Mouse (Mus musculus) embryonic fibroblast, embryonic 13.5 days (primary cell): ENCODE results near the gene Ephx3. TPM values are rescaled to one million over a fixed set of nuclear protein-coding genes. Genes with fewer than 3 reads are reported as not detected.
A peak's percentile ranks its signal among the peaks of the same experiment; 100 is the strongest.

Source experiments
- H3K27ac ChIP-seq: 2 replicates; pipeline ENCODE4 v1.5.1; 2012; ENCODE audit warnings: low read length, control low read depth, inconsistent platforms; ENCODE audit not compliant: insufficient read depth
- H3K4me1 ChIP-seq: 2 replicates; pipeline ENCODE4 v1.6.1; 2011; ENCODE audit warnings: low read length; ENCODE audit not compliant: control insufficient read depth, insufficient read depth
- H3K4me3 ChIP-seq: 2 replicates; pipeline ENCODE4 v1.5.1; 2011; ENCODE audit warnings: mild to moderate bottlenecking, control low read depth, low read length; ENCODE audit not compliant: insufficient read depth
- CTCF ChIP-seq: IDR thresholded peaks from 2 replicates; pipeline ENCODE4 v1.5.1; 2011; ENCODE audit warnings: mild to moderate bottlenecking, control low read depth, low read length, moderate library complexity, borderline replicate concordance; ENCODE audit not compliant: insufficient read depth
- POLR2A ChIP-seq: IDR thresholded peaks from 2 replicates; pipeline ENCODE4 v1.6.1; 2011; ENCODE audit warnings: low read depth, mild to moderate bottlenecking, control low read depth, low read length, moderate library complexity
- polyA plus RNA-seq: library from polyadenylated mRNA; stranded (reverse); fragments of >200 nt; gene quantifications from 2 replicates; pipeline ENCODE4 v1.2.4, GENCODE M21; 2011; ENCODE audit warnings: low read depth; ENCODE audit not compliant: missing spikeins, insufficient read length

Ephx3 gene
- polyA plus RNA-seq, 1 experiment = not detected

DNA sequence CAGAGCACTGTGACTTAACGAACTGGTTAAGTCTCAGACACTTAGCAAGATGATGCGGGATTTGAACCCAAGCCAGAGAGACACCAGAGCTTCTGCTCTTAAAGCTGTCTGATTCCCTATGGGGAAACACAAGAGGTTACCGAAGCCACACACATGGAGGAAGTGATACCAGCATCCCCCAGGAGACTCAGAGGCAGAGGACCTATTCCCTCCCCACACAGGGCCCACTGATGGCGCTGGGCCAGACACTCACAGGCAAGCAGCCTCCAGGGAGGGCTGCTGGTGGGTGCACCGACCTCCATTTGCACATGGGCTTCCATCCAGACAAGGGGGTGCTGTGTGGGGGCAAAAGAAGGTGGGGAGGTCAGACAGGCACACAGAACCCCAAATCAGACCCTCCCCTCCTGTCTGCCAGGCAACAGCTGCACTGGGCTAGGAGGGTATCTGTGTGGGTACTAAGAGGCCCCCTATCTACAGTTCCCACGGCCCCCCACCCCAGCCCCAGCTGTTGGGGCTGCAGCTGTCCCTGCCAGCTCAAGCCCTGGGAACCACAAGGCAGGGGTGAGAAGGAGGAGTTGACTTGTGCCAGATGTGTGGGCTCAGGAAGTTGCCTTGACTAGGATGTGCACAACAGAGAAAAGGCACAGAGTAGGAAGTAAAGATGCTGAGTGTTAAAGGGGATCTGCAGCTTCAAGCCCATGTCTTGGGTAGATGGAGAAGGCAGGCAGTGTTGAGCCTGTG lies 25.3 kb downstream of the Ephx3 start:
- Histone ChIP-seq H3K27ac (no peak overlapping the region), H3K4me1 (0 out of 2 replicates have a peak, but pooled peaks cover 3% of the 10 kb centered on the region), H3K4me3 (no peak overlapping the region)
- no peak for TF ChIP-seq CTCF
- no peak for TF ChIP-seq POLR2A

DNA sequence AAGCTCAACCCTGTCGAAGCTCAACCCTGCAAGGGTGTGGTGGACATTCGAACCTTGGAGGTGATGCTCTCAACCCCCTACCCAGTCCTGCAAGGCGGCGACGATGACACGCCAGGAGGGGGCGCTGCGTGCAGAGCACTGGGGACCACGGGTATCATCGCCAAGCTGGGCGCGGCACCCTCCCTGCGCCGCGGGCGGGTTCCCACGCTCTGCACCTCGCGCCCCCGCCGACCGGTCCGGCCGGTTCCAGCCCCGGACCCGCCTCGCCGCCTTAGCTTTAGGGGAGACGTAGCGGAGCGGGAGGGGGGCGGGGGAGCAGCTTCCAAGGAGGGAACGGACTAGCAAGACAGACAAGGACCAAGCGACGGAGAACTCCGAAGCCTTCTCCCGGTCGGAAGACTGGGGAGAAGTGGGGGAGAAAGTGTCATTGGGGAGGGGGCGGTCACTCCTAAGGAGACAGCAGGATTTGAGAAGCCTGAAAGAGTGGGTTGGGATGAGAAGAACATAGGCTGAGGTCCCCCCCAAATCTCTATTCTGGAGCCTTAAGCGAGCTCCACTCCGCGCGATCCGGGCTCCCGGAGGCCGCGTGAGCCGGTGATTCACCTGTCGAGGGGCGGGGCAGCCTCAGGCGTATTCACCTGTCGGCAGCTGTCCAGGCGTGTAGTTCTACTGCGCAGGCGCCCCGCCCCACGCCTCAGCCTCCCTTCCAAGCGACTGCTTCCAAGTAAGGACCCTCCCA lies 27.1 kb downstream of the Ephx3 start:
- H3K4me3 ChIP-seq = peak overlapping the region; percentile 15; the same call in 1 of the 2 replicates
- H3K27ac ChIP-seq = no peak overlapping the region
- no peak for TF ChIP-seq POLR2A
- peak; percentile 86 for TF ChIP-seq CTCF
- H3K4me1 ChIP-seq = 0 out of 2 replicates have a peak, but pooled peaks cover 3% of the 10 kb centered on the region

- Histone ChIP-seq H3K4me3 (no peak overlapping the region), H3K4me1 (0 out of 2 replicates have a peak, but pooled peaks cover 3% of the 10 kb centered on the region), H3K27ac (no peak overlapping the region)
- TF ChIP-seq POLR2A (no peak), CTCF (no peak)
These were observed 28.5 kb downstream of the Ephx3 start for GRCm38 (mm10) chr17:32160882-32161281.

GRCm38 (mm10) chr17:32158841-32159240 lies 30.5 kb downstream of the Ephx3 start:
- no peaks in the 10 kb centered on the region for H3K4me1 ChIP-seq
- no peak overlapping the region for H3K27ac ChIP-seq
- no peak overlapping the region for H3K4me3 ChIP-seq
- TF ChIP-seq POLR2A (no peak), CTCF (no peak)

DNA sequence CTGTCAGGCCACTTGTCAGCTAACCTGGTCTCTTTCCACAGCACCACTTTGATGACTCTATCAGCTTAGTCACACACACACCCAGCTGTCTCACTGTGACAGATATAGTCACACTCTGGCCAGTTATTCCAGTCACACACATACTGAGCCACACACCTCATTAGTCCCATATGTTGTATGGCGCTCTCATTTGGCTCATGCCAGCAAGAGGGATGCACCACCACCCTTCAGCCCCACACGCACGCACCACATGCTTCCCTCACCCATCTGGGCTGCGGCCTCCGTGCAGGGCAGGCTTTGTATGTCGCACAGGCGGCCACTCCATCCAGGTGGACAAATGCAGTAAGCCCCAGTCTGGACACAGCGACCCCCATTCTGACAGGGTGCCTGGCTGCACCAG lies 42.6 kb downstream of the Ephx3 start:
- TF ChIP-seq CTCF = no peak
- no peak overlapping the region for H3K27ac ChIP-seq
- H3K4me3 ChIP-seq = no peak overlapping the region
- H3K4me1 ChIP-seq = no peaks in the 10 kb centered on the region

GRCm38 (mm10) chr17:32142907-32143854 lies 46.2 kb downstream of the Ephx3 start:
- Histone ChIP-seq H3K4me1 (no peaks in the 10 kb centered on the region), H3K27ac (no peak overlapping the region), H3K4me3 (no peak overlapping the region)
- TF ChIP-seq POLR2A (no peak), CTCF (peak; percentile 78)

GRCm38 (mm10) chr17:32142234-32142633 lies 47.1 kb downstream of the Ephx3 start:
- H3K4me3 ChIP-seq = no peak overlapping the region
- no peak overlapping the region for H3K27ac ChIP-seq
- no peaks in the 10 kb centered on the region for H3K4me1 ChIP-seq
- TF ChIP-seq CTCF (no peak), POLR2A (no peak)

Other genes with a start within 250 kb of the Ephx3 start
- gene Rrp1b, start 153.4 kb downstream of the Ephx3 start, polyA plus RNA-seq = 30.0 and 38.6 TPM in 2 replicates
- gene Hsf2bp, start 153.2 kb downstream of the Ephx3 start, polyA plus RNA-seq = not detected in 2 replicates
- 18.8 and 20.8 TPM in 2 replicates for gene Notch3, start 22.7 kb downstream of the Ephx3 start, polyA plus RNA-seq
- gene Brd4, start 95.2 kb upstream of the Ephx3 start, polyA plus RNA-seq = 79.6 and 80.7 TPM in 2 replicates
- gene Akap8, start 131.7 kb upstream of the Ephx3 start, polyA plus RNA-seq = 53.2 and 61.9 TPM in 2 replicates
- gene Akap8l, start 161.1 kb upstream of the Ephx3 start, polyA plus RNA-seq = 28.0 and 32.7 TPM in 2 replicates
- 24.4 and 26.1 TPM in 2 replicates for gene Wiz, start 199.9 kb upstream of the Ephx3 start, polyA plus RNA-seq
- gene Rasal3, start 214.0 kb upstream of the Ephx3 start, polyA plus RNA-seq = not detected in 2 replicates
- not detected in 2 replicates for gene Pglyrp2, start 234.6 kb upstream of the Ephx3 start, polyA plus RNA-seq